Mouse (Mus musculus) limb, embryonic 14.5 days (tissue): ENCODE data around the gene Zdhhc21. TPM values are rescaled to one million over a fixed set of nuclear protein-coding genes. Genes with fewer than 3 reads are reported as not detected.

Source experiments
- ATAC-seq: fragments of 200-750 bp; cut with Nextera tagmentation; 2 replicates; pipeline ENCODE4 v1.8.0; 2017; ENCODE audit warnings: low read depth, moderate number of reproducible peaks, moderate TSS enrichment; ENCODE audit not compliant: low FRiP score
- DNase-seq: peaks from one replicate; pipeline ENCODE4 v3.0.0-alpha.2; 2015; ENCODE audit warnings: low spot score
- H3K27ac ChIP-seq: fragments of 300-500 bp; sonication (generic); replicated peaks from 2 replicates; pipeline ENCODE4 v1.5.1; 2014; ENCODE audit warnings: low read depth, mild to moderate bottlenecking, low read length, moderate library complexity, mixed read lengths
- H3K27me3 ChIP-seq: fragments of 300-500 bp; sonication (generic); 2 replicates; pipeline ENCODE4 v1.6.1; 2014; ENCODE audit warnings: low read length, mixed read lengths; ENCODE audit not compliant: control insufficient read depth, insufficient read depth
- H3K36me3 ChIP-seq: fragments of 300-500 bp; sonication (generic); 2 replicates; pipeline ENCODE4 v1.6.1; 2014; ENCODE audit warnings: mild to moderate bottlenecking, low read length, moderate library complexity, mixed read lengths; ENCODE audit not compliant: control insufficient read depth, insufficient read depth
- H3K4me1 ChIP-seq: fragments of 300-500 bp; sonication (generic); 2 replicates; pipeline ENCODE4 v1.6.1; 2014; ENCODE audit warnings: antibody characterized with exemption, low read length, mixed read lengths; ENCODE audit not compliant: control insufficient read depth, insufficient read depth
- H3K4me2 ChIP-seq: fragments of 300-500 bp; sonication (generic); replicated peaks from 2 replicates; pipeline ENCODE4 v1.6.1; 2014; ENCODE audit warnings: low read depth, mild to moderate bottlenecking, low read length, moderate library complexity; ENCODE audit not compliant: severe bottlenecking
- H3K4me3 ChIP-seq: fragments of 300-500 bp; sonication (generic); replicated peaks from 2 replicates; pipeline ENCODE4 v1.5.1; 2014; ENCODE audit warnings: low read length
- H3K9ac ChIP-seq: fragments of 300-500 bp; sonication (generic); 2 replicates; pipeline ENCODE4 v1.6.1; 2014; ENCODE audit warnings: mild to moderate bottlenecking, low read depth, low read length, moderate library complexity; ENCODE audit not compliant: severe bottlenecking
- H3K9me3 ChIP-seq: fragments of 300-500 bp; sonication (generic); 2 replicates; pipeline ENCODE4 v1.6.1; 2016; ENCODE audit warnings: low read length; ENCODE audit not compliant: control insufficient read depth
- POLR2A ChIP-seq: fragments of 200-500 bp; IDR thresholded peaks from 2 replicates; pipeline ENCODE4 v1.8.0; 2012; ENCODE audit warnings: inconsistent platforms, mild to moderate bottlenecking, moderate library complexity, borderline replicate concordance; ENCODE audit not compliant: insufficient read depth, insufficient read length; ENCODE audit errors: extremely low read depth
- WGBS: fragments of 180-500 bp; shearing (Covaris S2); extraction: QIAGEN DNeasy Blood & Tissue Kit; methylation state at CpG from one replicate; pipeline ENCODE4 v1.1.7; 2014; 5-methylcytosine and 5-hydroxymethylcytosine counted together
- polyA plus RNA-seq, 2 experiments: library from polyadenylated mRNA; depleted of rRNA in 1 of 2; stranded (reverse) in 1 of 2; unstranded in 1 of 2; fragments of >200 nt; fragmentation: Nextera tagmentation in 1 of 2; extraction: Ambion mirVana in 1 of 2; gene quantifications; 2 replicates each; pipeline versions ENCODE4 v1.2.1 to v1.2.3; 2012 to 2014

Zdhhc21 gene
- polyA plus RNA-seq, 2 experiments, result 11.1 to 12.5 TPM

DNA sequence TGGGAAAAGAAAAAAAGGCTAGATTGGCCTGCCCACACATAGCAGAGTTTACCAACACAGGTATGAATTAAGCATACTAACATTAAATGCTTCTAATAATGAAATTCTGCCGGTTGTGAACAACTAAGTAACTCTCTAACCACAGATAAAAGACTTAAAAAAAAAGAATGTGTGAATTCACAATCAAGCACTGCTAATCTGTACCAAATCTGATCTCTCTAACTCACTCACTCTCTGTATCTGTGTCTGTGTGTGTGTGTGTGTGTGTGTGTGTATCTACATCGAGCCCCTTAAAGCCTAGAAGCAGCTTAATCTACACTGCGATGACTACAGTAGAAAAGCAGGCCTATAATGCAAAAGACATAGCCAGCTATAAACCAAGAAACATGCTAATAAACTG, 2.8 kb downstream of the Zdhhc21 start:
- TF ChIP-seq POLR2A, result no peak
- no peak for ATAC-seq
- no peak overlapping the region for H3K4me3 ChIP-seq
- no peaks in the 10 kb centered on the region for H3K27me3 ChIP-seq
- no peak overlapping the region for H3K4me2 ChIP-seq
- DNase-seq, result no peak
- H3K27ac ChIP-seq, result no peak overlapping the region
- H3K36me3 ChIP-seq, result 0 out of 2 replicates have a peak, but pooled peaks cover 6% of the 10 kb centered on the region
- 76% methylated on average over 3 of the region's 3 CpGs for WGBS
- peaks cover 10% of the 10 kb centered on the region for H3K4me1 ChIP-seq
- no peaks in the 10 kb centered on the region for H3K9me3 ChIP-seq
- H3K9ac ChIP-seq, result no peak overlapping the region

DNA sequence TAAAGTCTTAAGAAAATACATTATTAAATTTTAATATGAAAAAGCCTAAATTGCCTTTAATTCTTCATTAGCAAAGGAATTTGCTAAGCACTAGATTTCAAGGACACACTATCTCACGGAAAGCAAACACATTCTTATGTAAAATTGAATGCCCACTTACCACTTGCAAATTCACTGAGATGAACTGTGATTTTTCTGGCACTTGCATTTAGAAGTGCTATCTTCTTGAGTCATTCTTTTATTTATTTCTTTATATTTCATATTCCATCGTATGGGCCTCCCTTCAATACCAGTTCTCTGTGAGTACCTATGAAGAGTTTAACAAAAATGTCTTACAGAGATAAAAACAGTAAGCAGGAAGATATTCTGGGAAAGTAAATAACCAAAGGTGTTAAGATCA, 5.9 kb downstream of the Zdhhc21 start:
- ATAC-seq (no peak), DNase-seq (no peak)
- no peak for TF ChIP-seq POLR2A
- 0 out of 2 replicates have a peak, but pooled peaks cover 6% of the 10 kb centered on the region for H3K36me3 ChIP-seq
- H3K4me1 ChIP-seq, result peaks cover 8% of the 10 kb centered on the region
- H3K27me3 ChIP-seq, result no peaks in the 10 kb centered on the region
- no peak overlapping the region for H3K9ac ChIP-seq
- 85% methylated on average over 2 of the region's 2 CpGs for WGBS
- H3K9me3 ChIP-seq, result no peaks in the 10 kb centered on the region
- no peak overlapping the region for H3K27ac ChIP-seq
- H3K4me3 ChIP-seq, result no peak overlapping the region
- H3K4me2 ChIP-seq, result no peak overlapping the region

DNA sequence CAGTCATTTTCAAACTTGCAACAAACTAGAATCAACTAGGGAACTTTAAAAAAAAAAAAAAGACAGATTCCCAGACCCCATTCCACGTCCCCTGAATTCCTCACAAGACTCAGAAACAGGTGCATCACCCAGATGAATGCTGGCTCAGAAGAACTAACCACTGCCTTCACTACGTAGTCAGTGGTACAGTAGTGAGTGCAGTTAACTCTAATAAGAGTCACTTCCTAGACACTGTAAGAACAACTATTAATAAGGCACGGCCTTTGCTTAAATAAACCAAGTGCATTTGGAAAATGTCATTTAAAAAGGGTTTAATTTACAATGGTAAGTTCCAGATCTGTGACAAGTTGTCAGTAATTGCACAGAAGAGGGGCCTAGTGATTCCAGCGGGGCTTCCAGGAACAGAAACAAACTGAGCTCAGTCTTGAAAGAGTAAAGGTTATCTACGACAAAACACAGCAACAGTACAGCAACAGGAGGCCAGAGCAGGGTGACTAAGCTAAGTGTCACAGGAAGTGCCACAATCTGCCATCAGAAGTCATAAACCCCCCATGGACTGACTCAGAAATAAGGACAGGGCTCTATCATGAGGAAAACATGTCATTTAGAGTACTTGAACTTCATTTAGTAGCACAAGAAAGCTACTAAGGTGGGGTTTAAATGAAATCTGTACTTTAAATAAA, 11.1 kb downstream of the Zdhhc21 start:
- Histone ChIP-seq H3K4me1 (0 out of 2 replicates have a peak, but pooled peaks cover 3% of the 10 kb centered on the region), H3K4me3 (no peak overlapping the region), H3K36me3 (peaks cover 17% of the 10 kb centered on the region), H3K4me2 (no peak overlapping the region), H3K9me3 (no peaks in the 10 kb centered on the region), H3K27ac (no peak overlapping the region), H3K27me3 (no peaks in the 10 kb centered on the region), H3K9ac (no peak overlapping the region)
- DNase-seq (no peak), ATAC-seq (no peak)
- no peak for TF ChIP-seq POLR2A
- 56% methylated on average over 5 of the region's 5 CpGs for WGBS

DNA sequence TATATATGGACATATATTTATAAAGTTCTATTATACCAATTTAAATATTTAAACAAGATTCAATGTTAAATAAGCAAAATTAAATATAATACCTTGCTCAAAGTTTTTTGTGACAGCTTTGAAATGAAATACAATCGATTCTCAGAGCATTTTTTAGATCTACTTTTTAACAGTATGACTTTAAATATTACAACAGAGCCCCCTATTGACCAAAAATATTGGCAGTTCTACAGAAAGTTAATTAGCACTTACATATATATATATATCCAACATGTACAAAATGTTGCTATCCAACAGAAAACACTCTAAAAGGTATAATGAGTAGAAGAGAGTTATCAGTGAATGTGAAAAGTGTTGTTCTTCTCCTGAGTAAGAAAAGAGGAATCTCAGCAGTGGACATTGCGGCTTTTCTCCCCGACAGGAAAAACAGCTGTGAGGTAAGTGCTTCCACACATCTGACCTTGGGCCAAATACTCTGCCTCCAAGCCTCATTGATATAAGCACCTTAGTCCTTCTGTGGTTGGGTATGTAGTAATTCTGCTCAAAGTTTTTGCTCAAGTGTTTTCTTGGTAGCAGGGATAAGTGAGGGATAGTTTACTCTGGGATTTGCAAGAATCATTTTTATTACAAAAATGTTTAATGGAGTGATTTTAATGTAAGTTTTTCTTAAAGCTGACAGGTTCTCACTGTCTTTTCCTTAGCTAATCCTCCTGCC, 22.1 kb downstream of the Zdhhc21 start:
- H3K27me3 ChIP-seq, result no peaks in the 10 kb centered on the region
- no peaks in the 10 kb centered on the region for H3K4me1 ChIP-seq
- DNase-seq, result peak; percentile 72
- no peak overlapping the region for H3K27ac ChIP-seq
- H3K9ac ChIP-seq, result no peak overlapping the region
- H3K4me2 ChIP-seq, result no peak overlapping the region
- H3K36me3 ChIP-seq, result peaks cover 24% of the 10 kb centered on the region
- TF ChIP-seq POLR2A, result no peak
- no peak overlapping the region for H3K4me3 ChIP-seq
- no peak for ATAC-seq
- H3K9me3 ChIP-seq, result no peaks in the 10 kb centered on the region
- 60% methylated on average over 3 of the region's 3 CpGs for WGBS

DNA sequence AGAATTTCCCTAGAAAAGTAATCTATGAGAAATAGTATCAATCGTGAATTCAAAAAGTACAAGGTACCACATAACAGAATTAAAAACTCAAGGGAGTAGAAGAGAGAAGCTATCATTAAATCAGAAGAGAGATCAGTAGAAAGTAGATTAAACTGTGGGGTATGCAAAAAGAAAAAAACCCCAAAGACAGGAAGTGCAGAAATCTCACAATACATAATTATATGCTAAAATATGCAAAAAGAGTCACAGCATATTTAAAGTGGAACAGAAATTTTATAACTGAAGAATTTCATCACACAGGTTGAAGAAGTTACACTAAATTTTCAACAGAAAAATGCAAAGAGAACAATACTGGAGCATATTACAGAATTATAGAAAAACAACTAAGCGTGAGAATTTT, 28.6 kb downstream of the Zdhhc21 start:
- no peak for TF ChIP-seq POLR2A
- H3K27ac ChIP-seq, result no peak overlapping the region
- H3K27me3 ChIP-seq, result no peaks in the 10 kb centered on the region
- no peak overlapping the region for H3K9ac ChIP-seq
- no peak overlapping the region for H3K4me3 ChIP-seq
- DNase-seq, result no peak
- no peaks in the 10 kb centered on the region for H3K9me3 ChIP-seq
- no peak for ATAC-seq
- WGBS, result 90% methylated on average over 2 of the region's 2 CpGs
- no peaks in the 10 kb centered on the region for H3K4me1 ChIP-seq
- no peak overlapping the region for H3K4me2 ChIP-seq
- peaks cover 12% of the 10 kb centered on the region for H3K36me3 ChIP-seq
